Mouse (Mus musculus) adrenal gland, postnatal 25 days (tissue): ENCODE data around the gene Hist2h2ac. TPM values are rescaled to one million over a fixed set of nuclear protein-coding genes. Genes with fewer than 3 reads are reported as not detected.
"Not testable (repeated sequence)": the region's sequence is repeated elsewhere in the genome, so short reads cannot be mapped to it uniquely, and the experiment has no call there.

Source experiments
- DNase-seq: peaks from one replicate; pipeline ENCODE4 v3.0.0; 2021; ENCODE audit warnings: mixed read lengths
- microRNA-seq, 2 experiments: library from miRNA; unstranded; fragments of <30 nt; microRNA quantifications; one replicate each; pipeline ENCODE4 v1.2.0; 2021
- total RNA-seq: library from RNA; stranded (reverse); gene quantifications from 2 replicates; pipeline ENCODE4 v1.2.3, GENCODE M21; 2021

The Hist2h2ac gene
- total RNA-seq, 1 experiment from 2014 or later: 86.8 TPM

DNA sequence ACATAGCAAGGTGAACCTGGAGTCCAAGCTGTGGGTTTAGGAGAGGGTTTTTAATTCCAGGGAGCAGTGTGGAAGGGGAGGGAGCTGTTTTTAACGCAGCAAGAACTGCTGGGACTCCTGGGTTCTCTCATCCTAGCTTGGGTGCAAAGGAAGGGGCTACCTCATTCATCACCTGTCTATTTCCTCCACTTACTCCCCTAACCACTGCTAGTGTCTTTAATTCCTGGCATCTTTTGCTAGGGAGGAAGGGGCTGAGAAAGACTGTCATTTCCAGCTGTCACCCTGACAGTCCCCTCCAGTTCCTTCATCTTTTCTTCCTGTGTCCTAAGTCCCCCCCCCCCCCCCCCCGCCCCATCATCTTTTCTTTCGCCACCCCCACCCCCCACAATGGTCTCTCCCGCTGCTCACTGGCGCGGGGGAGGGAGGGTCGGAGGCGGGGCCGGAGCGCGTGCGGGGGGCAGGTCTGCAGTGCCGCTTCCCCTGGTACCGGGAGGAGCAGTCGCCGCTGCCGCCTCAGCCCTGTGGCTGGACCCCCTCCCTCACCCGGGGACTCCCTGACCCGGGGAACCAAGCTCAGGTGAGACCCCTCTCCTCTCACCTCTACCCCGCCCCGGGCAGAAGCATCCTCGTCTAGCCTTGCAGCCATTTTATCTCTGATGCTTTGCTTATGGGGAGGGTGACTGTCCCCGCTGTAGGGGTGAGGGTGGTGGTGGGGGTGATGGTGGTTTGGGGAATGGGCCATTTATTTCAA is 39.8 kb downstream of the Hist2h2ac start, which contains the start of gene Sv2a:
Gene Sv2a (plus strand): TSS at position 425 of the 751 bp plus-strand sequence.
- peak; percentile 62 for DNase-seq

DNA sequence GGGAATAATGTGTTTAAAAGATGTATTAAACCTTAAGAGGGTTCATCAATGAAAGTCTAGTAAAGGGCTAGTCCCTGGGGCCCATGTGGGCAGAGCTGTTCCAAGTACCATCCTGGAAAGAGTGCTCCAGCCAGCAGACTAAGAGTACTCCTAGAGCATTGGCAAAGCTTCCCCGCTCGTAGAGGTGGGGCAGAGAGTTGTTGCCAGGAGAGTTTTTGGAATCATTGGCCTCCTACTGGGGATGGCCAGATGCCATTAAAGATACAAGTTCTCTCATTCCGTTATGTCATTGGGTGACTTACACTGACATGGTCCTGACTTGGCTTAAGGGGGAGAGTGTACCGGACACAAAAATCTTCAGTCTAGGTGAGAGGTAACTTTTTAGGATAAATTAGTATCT is 41.1 kb downstream of the Hist2h2ac start:
- DNase-seq: peak; percentile 26

DNA sequence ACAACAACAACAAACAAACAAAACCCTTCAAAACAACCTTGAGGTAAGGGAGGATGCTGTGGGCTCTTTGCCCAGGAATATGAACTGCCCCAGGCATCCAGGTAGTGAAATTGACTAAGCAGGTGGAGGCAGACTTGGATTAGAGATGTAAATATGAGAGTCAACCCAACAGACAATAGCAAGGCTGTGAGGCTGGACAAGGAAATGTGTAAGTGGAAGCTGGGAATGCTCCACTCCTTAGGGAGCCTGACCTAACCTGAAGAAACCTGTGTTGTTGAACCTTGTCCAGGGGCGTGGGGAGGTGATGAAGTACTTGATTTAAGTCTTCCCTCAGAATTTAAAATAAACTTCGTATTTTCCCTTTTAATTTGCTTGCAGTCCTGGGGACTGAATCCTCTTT is 41.8 kb downstream of the Hist2h2ac start:
- no peak for DNase-seq

DNA sequence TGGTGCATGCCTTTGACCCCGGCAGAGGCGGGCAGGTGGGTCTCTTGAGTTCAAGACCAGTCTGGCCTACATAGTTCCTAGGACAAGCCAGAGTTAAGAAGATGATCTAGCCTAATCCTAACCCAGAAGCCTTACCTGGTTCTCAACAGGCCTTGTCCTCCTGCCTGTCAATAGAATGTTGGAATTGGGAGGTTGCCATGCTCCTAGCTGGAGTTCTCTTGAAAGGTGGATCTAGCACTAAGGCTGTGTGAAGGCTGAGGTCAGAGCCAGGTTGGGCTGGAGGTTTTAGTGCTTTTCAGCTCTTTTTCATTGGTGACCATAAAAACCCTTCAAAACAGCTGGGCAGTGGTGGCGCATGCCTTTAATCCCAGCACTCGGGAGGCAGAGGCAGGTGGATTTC is 42.3 kb downstream of the Hist2h2ac start:
- no peak for DNase-seq

DNA sequence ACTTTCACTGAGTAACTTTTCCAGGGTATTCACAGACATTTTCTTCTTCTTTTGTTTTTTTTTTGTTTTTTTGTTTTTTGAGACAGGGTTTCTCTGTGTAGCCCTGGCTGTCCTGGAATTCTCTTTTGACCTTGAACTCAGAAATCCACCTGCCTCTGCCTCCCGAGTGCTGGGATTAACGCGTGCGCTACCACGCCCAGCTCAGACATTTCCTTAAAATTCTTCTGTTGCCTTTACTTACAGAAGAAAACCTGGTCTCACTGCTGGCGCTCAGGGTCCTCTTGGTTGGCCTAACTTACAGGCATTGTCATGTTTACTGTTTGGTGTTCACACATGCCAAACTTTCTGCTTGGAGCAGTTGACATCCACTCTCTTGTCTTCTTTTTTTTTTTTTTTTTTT is 45.4 kb downstream of the Hist2h2ac start:
- no peak for DNase-seq

DNA sequence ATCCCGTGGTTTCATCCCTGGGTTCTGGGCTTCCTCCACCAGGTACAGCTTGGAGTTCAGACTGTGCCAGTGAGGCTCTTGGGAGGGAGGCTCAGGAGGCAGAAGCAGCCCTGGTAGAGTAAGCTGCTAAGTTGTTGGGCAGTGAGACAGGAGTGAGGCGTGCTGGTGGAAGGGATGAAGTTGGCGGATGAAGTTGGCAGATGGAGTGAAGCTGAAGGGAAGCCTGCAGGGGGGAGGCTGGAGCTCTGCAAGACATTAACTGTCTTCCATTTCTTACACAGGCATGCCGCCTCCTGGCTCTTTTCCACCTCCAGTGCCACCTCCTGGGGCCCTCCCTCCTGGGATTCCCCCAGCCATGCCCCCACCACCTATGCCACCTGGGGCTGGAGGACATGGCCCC is 46.6 kb downstream of the Hist2h2ac start:
- not testable (repeated sequence) for DNase-seq

DNA sequence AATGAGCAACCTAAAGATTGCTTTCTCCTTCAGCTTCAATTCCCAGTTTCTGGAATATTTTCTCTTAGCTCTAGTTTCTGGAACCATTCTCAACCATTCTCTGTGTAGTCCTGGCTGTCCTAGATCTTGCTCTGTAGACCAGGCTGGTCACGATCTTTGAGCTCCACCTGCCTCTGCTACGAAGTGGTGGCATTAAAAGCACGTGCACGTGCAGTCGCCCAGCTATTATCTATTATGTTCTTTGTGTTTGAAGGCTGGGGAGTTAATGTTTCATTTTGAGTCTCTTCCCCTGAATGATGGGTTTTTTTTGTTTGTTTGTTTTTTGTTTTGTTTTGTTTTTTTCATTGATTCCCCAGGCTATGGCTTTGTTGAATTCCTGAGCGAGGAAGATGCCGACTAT is 47.5 kb downstream of the Hist2h2ac start:
- DNase-seq: no peak

DNA sequence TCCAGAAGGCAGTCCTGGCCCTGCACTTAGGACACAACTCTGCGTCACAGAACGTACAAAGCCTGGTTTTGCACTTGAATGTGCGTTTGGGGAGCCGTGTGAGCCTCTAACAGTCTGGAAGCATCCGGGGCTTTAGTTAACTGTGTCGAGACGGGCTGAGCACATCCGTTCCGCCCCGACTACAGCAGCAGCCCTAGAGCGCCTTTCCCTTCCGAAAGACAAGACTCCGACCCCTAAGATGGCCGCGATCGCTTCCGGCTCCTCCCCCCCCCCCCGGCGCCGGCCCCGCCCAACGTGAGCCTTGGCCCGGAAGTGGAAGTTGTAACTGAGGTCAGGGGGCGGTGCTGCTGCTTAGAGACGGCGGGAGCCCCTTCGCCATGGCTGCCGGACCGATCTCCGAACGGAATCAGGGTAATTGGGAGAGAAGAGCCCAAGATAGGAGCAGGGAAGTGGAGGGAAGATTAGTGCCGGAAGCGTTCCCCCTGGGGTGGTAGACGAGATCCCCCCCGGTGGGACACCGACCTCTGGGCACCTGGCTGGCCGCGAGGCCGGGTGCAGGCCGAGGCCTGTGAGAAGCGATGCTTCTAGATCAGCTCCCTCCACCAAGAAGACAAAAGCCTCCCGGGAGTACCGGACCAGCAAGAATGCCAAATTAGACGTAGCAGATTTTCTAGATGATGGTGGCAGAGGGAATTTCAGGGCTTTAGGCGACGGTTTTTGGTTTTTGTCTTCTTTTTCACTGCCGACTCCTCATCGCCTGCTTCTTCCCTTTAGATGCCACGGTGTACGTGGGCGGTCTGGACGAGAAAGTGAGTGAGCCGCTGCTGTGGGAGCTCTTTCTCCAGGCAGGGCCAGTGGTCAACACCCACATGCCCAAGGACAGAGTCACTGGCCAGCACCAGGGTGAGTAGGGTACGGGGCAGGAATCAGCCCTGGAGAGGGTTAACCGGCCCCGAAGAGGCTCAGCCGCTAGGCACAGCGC is 48.2 kb downstream of the Hist2h2ac start, which contains the start of gene Sf3b4:
Gene Sf3b4 (plus strand): TSS at position 136 of the 982 bp plus-strand sequence.
- peak; percentile 87 for DNase-seq

DNA sequence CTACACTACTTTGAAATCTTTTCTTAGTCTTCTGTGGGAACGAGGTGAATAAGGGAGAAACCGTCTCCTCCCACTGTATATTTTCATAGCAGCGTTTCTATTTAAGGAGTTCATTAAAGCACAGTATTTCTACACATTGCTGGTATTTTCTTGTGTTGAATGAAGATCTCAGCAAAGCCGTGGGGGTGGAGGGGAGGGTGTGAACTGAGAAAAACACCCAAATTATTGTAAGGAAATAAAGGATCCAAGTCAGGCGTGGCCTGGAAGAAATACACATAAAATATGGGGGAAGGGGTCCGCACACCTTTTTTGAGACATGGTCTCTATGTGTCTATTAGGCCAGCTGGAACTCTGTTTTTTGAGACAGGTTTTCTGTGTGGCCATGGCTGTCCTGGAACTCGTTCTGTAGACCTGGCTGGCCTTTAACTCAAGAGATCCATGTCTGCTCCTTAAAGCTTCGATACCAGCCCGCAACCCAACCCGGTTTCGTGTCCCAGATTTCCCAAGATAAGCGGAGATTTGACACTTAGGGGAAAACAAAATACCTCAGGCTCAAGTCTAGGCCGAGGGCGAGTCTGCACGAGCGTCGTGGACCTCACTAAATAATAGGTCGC is 49.0 kb downstream of the Hist2h2ac start:
- no peak for DNase-seq

DNA sequence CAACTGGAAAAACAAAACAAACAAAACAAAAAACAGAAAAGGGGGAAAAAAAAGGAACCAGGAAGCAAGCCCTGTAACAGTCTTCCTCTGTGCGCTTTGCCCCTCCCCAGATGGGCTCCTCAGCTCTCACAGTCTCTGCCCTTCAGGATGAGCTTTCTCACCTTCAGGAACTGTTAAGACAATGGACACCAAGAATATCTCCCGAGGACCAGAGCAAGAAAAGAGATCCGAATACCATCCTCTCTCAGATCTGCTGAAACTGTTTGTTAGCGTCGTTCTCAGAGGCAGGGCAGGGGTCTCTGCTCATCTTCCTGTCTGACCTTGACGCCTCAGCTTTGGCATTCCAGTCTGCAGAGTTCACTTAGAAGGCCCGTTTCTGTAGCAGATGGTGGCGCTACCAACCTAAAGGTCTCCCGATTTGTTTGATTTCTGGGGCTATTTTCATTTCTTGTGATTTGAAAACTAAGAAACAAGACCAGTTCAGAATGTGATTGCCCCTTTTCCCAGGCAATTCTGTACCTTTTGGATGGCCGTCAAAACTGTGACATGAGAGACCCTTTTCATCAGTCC is 49.6 kb downstream of the Hist2h2ac start:
- no peak for DNase-seq

Small RNAs within 50 kb of the gene (microRNA-seq; reads per million reads assigned to microRNA genes)
- 0 to 0.34 reads per million in 2 experiments for gene Gm44492
- gene Gm47311: 0 reads per million in 2 experiments
- 0 reads per million in 2 experiments for gene Gm47313

Other genes with a start within 250 kb of the Hist2h2ac start
- 18.6 and 25.1 TPM in 2 replicates for gene Plekho1, start 224.9 kb downstream of the Hist2h2ac start, total RNA-seq
- gene Vps45, start 162.4 kb downstream of the Hist2h2ac start, total RNA-seq: 39.0 and 41.2 TPM in 2 replicates
- gene Otud7b, start 116.4 kb downstream of the Hist2h2ac start, total RNA-seq: 25.8 and 40.5 TPM in 2 replicates
- 16.3 and 27.0 TPM in 2 replicates for gene Mtmr11, start 58.9 kb downstream of the Hist2h2ac start, total RNA-seq
- 55.3 and 58.9 TPM in 2 replicates for gene Sf3b4, start 48.5 kb downstream of the Hist2h2ac start, total RNA-seq
- 7.3 and 11.8 TPM in 2 replicates for gene Sv2a, start 39.7 kb downstream of the Hist2h2ac start, total RNA-seq
- gene Bola1, start 1.2 kb downstream of the Hist2h2ac start, total RNA-seq: 39.3 and 42.4 TPM in 2 replicates
- gene Hist2h2ab, start 1.0 kb downstream of the Hist2h2ac start, total RNA-seq: 7.7 and 10.9 TPM in 2 replicates
- 19.4 and 21.7 TPM in 2 replicates for gene Hist2h2be, start 239 bp upstream of the Hist2h2ac start, total RNA-seq
- gene Hist2h3c2, start 18.2 kb upstream of the Hist2h2ac start, total RNA-seq: 37.2 and 60.7 TPM in 2 replicates
- 555 and 742 TPM in 2 replicates for gene Hist2h2aa2, start 19.4 kb upstream of the Hist2h2ac start, total RNA-seq
- gene Hist2h2aa1, start 24.6 kb upstream of the Hist2h2ac start, total RNA-seq: 17.4 TPM in 1 of 2 replicates, not detected in the other
- gene Hist2h3c1, start 25.8 kb upstream of the Hist2h2ac start, total RNA-seq: 1.9 TPM in 1 of 2 replicates, not detected in the other
- gene Hist2h4, start 42.4 kb upstream of the Hist2h2ac start, total RNA-seq: 30.2 and 32.3 TPM in 2 replicates
- gene Hist2h3b, start 47.8 kb upstream of the Hist2h2ac start, total RNA-seq: 114 and 165 TPM in 2 replicates
- 138 and 170 TPM in 2 replicates for gene Hist2h2bb, start 48.9 kb upstream of the Hist2h2ac start, total RNA-seq
- 1.0 and 1.4 TPM in 2 replicates for gene Fcgr1, start 73.1 kb upstream of the Hist2h2ac start, total RNA-seq
- not detected in 2 replicates for gene BC107364, start 231.4 kb upstream of the Hist2h2ac start, total RNA-seq